Mouse (Mus musculus): ENCODE measurements around the gene Parvb.

Gene Parvb

GRCm38 (mm10) chr15:84291097-84291496 lies 59.3 kb downstream of the Parvb start:
- DNase-seq (ENCODE audit: low read depth, low spot score): no peak

GRCm38 (mm10) chr15:84293590-84293989 lies 61.7 kb downstream of the Parvb start:
- no peak for DNase-seq (ENCODE audit: low read depth, low spot score)

GRCm38 (mm10) chr15:84294391-84294790 lies 62.5 kb downstream of the Parvb start:
- no peak for DNase-seq (ENCODE audit: low read depth, low spot score)

- DNase-seq (ENCODE audit: low read depth, low spot score): peak; percentile 50
These were observed 63.4 kb downstream of the Parvb start for GRCm38 (mm10) chr15:84295225-84295624.

- no peak for DNase-seq (ENCODE audit: low read depth, low spot score)
These were observed 65.6 kb downstream of the Parvb start for GRCm38 (mm10) chr15:84297454-84297853.

GRCm38 (mm10) chr15:84298804-84299370 lies 67.0 kb downstream of the Parvb start:
- DNase-seq (ENCODE audit: low read depth, low spot score): no peak

- no peak for DNase-seq (ENCODE audit: low read depth, low spot score)
These were observed 68.0 kb downstream of the Parvb start for GRCm38 (mm10) chr15:84299662-84300333.

- no peak for DNase-seq (ENCODE audit: low read depth, low spot score)
These were observed 68.7 kb downstream of the Parvb start for GRCm38 (mm10) chr15:84300591-84300990.

GRCm38 (mm10) chr15:84301026-84301425 lies 69.2 kb downstream of the Parvb start:
- DNase-seq (ENCODE audit: low read depth, low spot score): no peak

GRCm38 (mm10) chr15:84301641-84302420 lies 70.0 kb downstream of the Parvb start:
- DNase-seq (ENCODE audit: low read depth, low spot score): no peak

GRCm38 (mm10) chr15:84303264-84303663 lies 71.4 kb downstream of the Parvb start:
- no peak for DNase-seq (ENCODE audit: low read depth, low spot score)

- DNase-seq (ENCODE audit: low read depth, low spot score): no peak
These were observed 73.5 kb downstream of the Parvb start for GRCm38 (mm10) chr15:84305333-84305732.

- DNase-seq (ENCODE audit: low read depth, low spot score): no peak
These were observed 78.4 kb downstream of the Parvb start for GRCm38 (mm10) chr15:84310271-84310670.

GRCm38 (mm10) chr15:84311295-84312085 lies 79.6 kb downstream of the Parvb start:
- DNase-seq (ENCODE audit: low read depth, low spot score): no peak

- DNase-seq (ENCODE audit: low read depth, low spot score): no peak
These were observed 81.2 kb downstream of the Parvb start for GRCm38 (mm10) chr15:84312878-84313565.

GRCm38 (mm10) chr15:84313566-84313878 lies 81.7 kb downstream of the Parvb start:
- no peak for DNase-seq (ENCODE audit: low read depth, low spot score)

GRCm38 (mm10) chr15:84314420-84315080 lies 82.7 kb downstream of the Parvb start:
- no peak for DNase-seq (ENCODE audit: low read depth, low spot score)

GRCm38 (mm10) chr15:84315276-84316046 lies 83.6 kb downstream of the Parvb start:
- no peak for DNase-seq (ENCODE audit: low read depth, low spot score)

- no peak for DNase-seq (ENCODE audit: low read depth, low spot score)
These were observed 87.5 kb downstream of the Parvb start for GRCm38 (mm10) chr15:84319393-84319792.

GRCm38 (mm10) chr15:84321544-84322174 lies 89.8 kb downstream of the Parvb start:
- no peak for DNase-seq (ENCODE audit: low read depth, low spot score)

Measured in 3T3-L1 (cell line).